Mouse (Mus musculus): ENCODE results near the gene Arhgef10l. TPM values are rescaled to one million over a fixed set of nuclear protein-coding genes. Genes with fewer than 3 reads are reported as not detected.

Gene Arhgef10l
- polyA plus RNA-seq, 1 experiment from 2014 or later, result 15.8 TPM

GRCm38 (mm10) chr4:140653835-140654583 lies 11.8 kb downstream of the Arhgef10l start:
- H3K4me3 ChIP-seq (ENCODE audit: low read length), result no peak overlapping the region
- no peak overlapping the region for H3K27ac ChIP-seq (ENCODE audit: low read length)
- no peaks in the 10 kb centered on the region for H3K9me3 ChIP-seq (ENCODE audit: control insufficient read depth, low read length)
- H3K9ac ChIP-seq (ENCODE audit: low read length), result no peak overlapping the region
- ATAC-seq (ENCODE audit: low read depth), result no peak
- H3K4me2 ChIP-seq (ENCODE audit: low read depth, low read length), result no peak overlapping the region
- 35% methylated on average over 14 of the region's 14 CpGs for WGBS
- H3K4me1 ChIP-seq (replicated peaks; ENCODE audit: control insufficient read depth, insufficient read depth, low read length), result peaks cover 36% of the 10 kb centered on the region
- no peaks in the 10 kb centered on the region for H3K36me3 ChIP-seq (ENCODE audit: control insufficient read depth, insufficient read depth, low read length)
- H3K27me3 ChIP-seq (ENCODE audit: control insufficient read depth, insufficient read depth, low read depth, low read length), result no peaks in the 10 kb centered on the region

DNA sequence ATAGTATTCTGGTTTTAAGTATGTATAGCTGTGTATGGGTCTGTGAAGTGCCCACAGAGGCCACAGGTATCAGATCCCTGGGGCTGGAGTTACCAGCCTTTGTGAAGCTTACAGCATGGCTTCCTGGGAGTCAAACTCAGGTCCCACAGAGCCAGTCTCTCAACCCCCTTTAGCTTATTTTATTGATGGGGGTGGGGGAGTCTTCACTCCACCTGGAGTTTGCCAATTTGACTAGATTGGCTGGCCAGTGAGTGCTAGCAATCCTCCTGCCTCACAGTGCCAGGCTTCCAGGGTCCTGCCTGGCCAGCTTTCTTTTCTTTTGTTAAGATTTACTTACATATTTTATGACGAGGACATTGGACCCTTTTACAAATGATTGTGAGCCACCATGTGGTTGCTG lies 16.1 kb downstream of the Arhgef10l start:
- no peaks in the 10 kb centered on the region for H3K36me3 ChIP-seq (ENCODE audit: control insufficient read depth, insufficient read depth, low read length)
- H3K27ac ChIP-seq (ENCODE audit: low read length), result no peak overlapping the region; the same call in 1 of the 2 replicates
- WGBS, result 59% methylated on average over 1 of the region's 1 CpGs
- H3K4me3 ChIP-seq (ENCODE audit: low read length), result no peak overlapping the region
- no peak for ATAC-seq (ENCODE audit: low read depth)
- no peaks in the 10 kb centered on the region for H3K27me3 ChIP-seq (ENCODE audit: control insufficient read depth, insufficient read depth, low read depth, low read length)
- no peaks in the 10 kb centered on the region for H3K9me3 ChIP-seq (ENCODE audit: control insufficient read depth, low read length)
- no peak overlapping the region; the same call in 1 of the 2 replicates for H3K9ac ChIP-seq (ENCODE audit: low read length)
- peaks cover 28% of the 10 kb centered on the region for H3K4me1 ChIP-seq (replicated peaks; ENCODE audit: control insufficient read depth, insufficient read depth, low read length)
- H3K4me2 ChIP-seq (ENCODE audit: low read depth, low read length), result no peak overlapping the region

- Histone ChIP-seq H3K27ac (ENCODE audit: low read length) (peak overlapping the region; percentile 60), H3K27me3 (ENCODE audit: control insufficient read depth, insufficient read depth, low read depth, low read length) (no peaks in the 10 kb centered on the region), H3K4me1 (replicated peaks; ENCODE audit: control insufficient read depth, insufficient read depth, low read length) (peaks cover 28% of the 10 kb centered on the region), H3K4me3 (ENCODE audit: low read length) (peak overlapping the region; percentile 54), H3K9me3 (ENCODE audit: control insufficient read depth, low read length) (no peaks in the 10 kb centered on the region), H3K36me3 (ENCODE audit: control insufficient read depth, insufficient read depth, low read length) (no peaks in the 10 kb centered on the region), H3K9ac (ENCODE audit: low read length) (peak overlapping the region; percentile 71), H3K4me2 (ENCODE audit: low read depth, low read length) (peak overlapping the region; percentile 70)
- no peak for ATAC-seq (ENCODE audit: low read depth)
- WGBS, result 24% methylated on average over 9 of the region's 9 CpGs
Observed at GRCm38 (mm10) chr4:140649207-140649591, 16.6 kb downstream of the Arhgef10l start.

DNA sequence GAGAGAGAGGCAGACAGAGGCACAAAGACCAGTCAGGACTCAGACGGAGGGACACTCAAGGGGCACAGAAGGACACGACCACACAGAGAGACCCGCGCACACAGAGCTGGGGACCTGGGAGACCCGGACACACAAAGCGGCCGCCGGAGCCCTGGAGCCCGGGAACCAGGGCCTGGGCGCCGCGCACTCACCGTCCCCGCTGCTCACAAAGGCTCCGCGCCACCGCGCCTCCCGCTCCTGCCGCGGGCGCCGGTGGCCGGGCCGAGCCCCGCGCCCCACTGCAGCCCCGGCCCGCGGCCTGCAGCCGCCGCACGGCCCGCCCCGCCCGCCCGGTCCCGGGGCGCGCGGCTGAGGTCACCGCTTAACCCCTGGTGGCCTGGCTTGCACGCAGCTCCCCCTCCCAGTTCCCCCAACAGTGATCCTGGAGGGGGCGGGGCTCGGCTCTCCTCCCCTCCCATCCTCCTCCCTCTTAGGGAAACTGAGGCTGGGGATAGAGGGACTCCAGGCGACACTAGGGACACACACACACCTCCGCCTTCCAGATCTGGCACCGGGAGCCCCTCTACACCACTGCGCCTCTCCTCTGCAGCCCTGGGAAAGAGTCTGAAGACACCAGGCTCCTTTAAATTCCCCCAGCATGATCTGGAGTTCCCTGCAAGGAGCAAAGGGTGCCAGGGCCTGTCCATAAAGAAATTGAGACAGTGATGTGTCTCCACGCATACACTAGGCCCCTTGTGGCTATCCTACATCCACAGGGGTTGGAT lies 17.2 kb downstream of the Arhgef10l start:
- H3K4me1 ChIP-seq (replicated peaks; ENCODE audit: control insufficient read depth, insufficient read depth, low read length), result peaks cover 25% of the 10 kb centered on the region
- no peaks in the 10 kb centered on the region for H3K36me3 ChIP-seq (ENCODE audit: control insufficient read depth, insufficient read depth, low read length)
- H3K9me3 ChIP-seq (ENCODE audit: control insufficient read depth, low read length), result no peaks in the 10 kb centered on the region
- peak; percentile 84 for ATAC-seq (ENCODE audit: low read depth)
- peak overlapping the region; percentile 54 for H3K4me3 ChIP-seq (ENCODE audit: low read length)
- H3K9ac ChIP-seq (ENCODE audit: low read length), result peak overlapping the region; percentile 71
- H3K27ac ChIP-seq (ENCODE audit: low read length), result peak overlapping the region; percentile 60
- peak overlapping the region; percentile 70 for H3K4me2 ChIP-seq (ENCODE audit: low read depth, low read length)
- WGBS, result 2% methylated on average over 32 of the region's 50 CpGs
- H3K27me3 ChIP-seq (ENCODE audit: control insufficient read depth, insufficient read depth, low read depth, low read length), result no peaks in the 10 kb centered on the region

- H3K4me1 ChIP-seq (replicated peaks; ENCODE audit: control insufficient read depth, insufficient read depth, low read length), result peaks cover 24% of the 10 kb centered on the region
- peaks cover 4% of the 10 kb centered on the region; the same call in 1 of the 2 replicates for H3K36me3 ChIP-seq (ENCODE audit: control insufficient read depth, insufficient read depth, low read length)
- peak overlapping the region; percentile 60 for H3K27ac ChIP-seq (ENCODE audit: low read length)
- peak overlapping the region; percentile 54 for H3K4me3 ChIP-seq (ENCODE audit: low read length)
- 9% methylated on average over 12 of the region's 12 CpGs for WGBS
- H3K9me3 ChIP-seq (ENCODE audit: control insufficient read depth, low read length), result no peaks in the 10 kb centered on the region; the same call in 1 of the 2 replicates
- peak overlapping the region; percentile 71 for H3K9ac ChIP-seq (ENCODE audit: low read length)
- H3K4me2 ChIP-seq (ENCODE audit: low read depth, low read length), result peak overlapping the region; percentile 70
- peak; percentile 62 for ATAC-seq (ENCODE audit: low read depth)
- H3K27me3 ChIP-seq (ENCODE audit: control insufficient read depth, insufficient read depth, low read depth, low read length), result no peaks in the 10 kb centered on the region
Observed at GRCm38 (mm10) chr4:140647711-140648421, 17.9 kb downstream of the Arhgef10l start.

DNA sequence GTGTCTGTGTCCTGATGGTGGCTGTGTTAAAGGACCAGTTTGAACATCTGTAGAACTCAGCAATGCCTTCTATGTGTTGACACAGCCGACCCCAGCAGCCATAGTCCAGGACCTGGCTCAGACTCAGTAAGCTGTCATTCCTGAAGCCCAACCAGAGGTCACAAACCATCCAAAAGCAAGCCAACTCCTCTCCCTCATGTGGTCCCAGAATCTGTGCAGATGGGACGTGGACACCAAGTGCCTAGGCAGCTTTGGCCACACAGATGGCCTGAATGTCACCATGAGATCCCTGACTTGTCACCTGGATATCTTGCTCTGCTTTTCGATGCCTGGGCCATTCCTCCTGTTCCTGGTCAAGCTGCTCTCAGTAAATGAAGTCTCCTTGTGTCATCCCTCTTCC lies 20.2 kb downstream of the Arhgef10l start:
- no peak for ATAC-seq (ENCODE audit: low read depth)
- H3K27me3 ChIP-seq (ENCODE audit: control insufficient read depth, insufficient read depth, low read depth, low read length), result no peaks in the 10 kb centered on the region
- peaks cover 2% of the 10 kb centered on the region; the same call in 1 of the 2 replicates for H3K9me3 ChIP-seq (ENCODE audit: control insufficient read depth, low read length)
- WGBS, result 76% methylated on average over 3 of the region's 3 CpGs
- no peak overlapping the region for H3K27ac ChIP-seq (ENCODE audit: low read length)
- peaks cover 4% of the 10 kb centered on the region; the same call in 1 of the 2 replicates for H3K36me3 ChIP-seq (ENCODE audit: control insufficient read depth, insufficient read depth, low read length)
- no peak overlapping the region for H3K4me3 ChIP-seq (ENCODE audit: low read length)
- peaks cover 24% of the 10 kb centered on the region for H3K4me1 ChIP-seq (replicated peaks; ENCODE audit: control insufficient read depth, insufficient read depth, low read length)
- H3K9ac ChIP-seq (ENCODE audit: low read length), result no peak overlapping the region
- H3K4me2 ChIP-seq (ENCODE audit: low read depth, low read length), result no peak overlapping the region

DNA sequence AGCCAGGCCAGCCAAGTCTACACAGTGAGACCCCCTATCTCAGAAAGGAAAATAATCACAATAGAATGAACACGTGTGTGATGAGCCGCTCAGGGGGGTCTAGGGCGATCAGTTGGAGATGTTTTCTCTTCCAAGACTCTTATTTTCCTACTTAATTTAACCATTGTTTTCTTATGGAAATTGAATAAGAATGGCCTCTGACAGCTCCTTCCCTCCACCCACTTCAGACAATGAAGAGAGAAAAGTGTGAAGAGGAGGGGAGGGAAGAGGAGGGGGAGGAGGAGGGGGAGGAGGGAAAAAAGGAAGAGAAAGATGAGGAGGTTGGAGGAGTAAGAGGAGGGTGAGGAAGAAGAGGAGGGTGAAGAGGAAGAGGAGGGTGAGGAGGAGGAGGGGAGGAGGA lies 21.1 kb downstream of the Arhgef10l start:
- Histone ChIP-seq H3K36me3 (ENCODE audit: control insufficient read depth, insufficient read depth, low read length) (peaks cover 4% of the 10 kb centered on the region; the same call in 1 of the 2 replicates), H3K4me2 (ENCODE audit: low read depth, low read length) (no peak overlapping the region), H3K9ac (ENCODE audit: low read length) (no peak overlapping the region), H3K4me3 (ENCODE audit: low read length) (no peak overlapping the region), H3K9me3 (ENCODE audit: control insufficient read depth, low read length) (peaks cover 2% of the 10 kb centered on the region; the same call in 1 of the 2 replicates), H3K27me3 (ENCODE audit: control insufficient read depth, insufficient read depth, low read depth, low read length) (no peaks in the 10 kb centered on the region), H3K4me1 (replicated peaks; ENCODE audit: control insufficient read depth, insufficient read depth, low read length) (peaks cover 24% of the 10 kb centered on the region), H3K27ac (ENCODE audit: low read length) (no peak overlapping the region)
- 46% methylated on average over 3 of the region's 3 CpGs for WGBS
- no peak for ATAC-seq (ENCODE audit: low read depth)

DNA sequence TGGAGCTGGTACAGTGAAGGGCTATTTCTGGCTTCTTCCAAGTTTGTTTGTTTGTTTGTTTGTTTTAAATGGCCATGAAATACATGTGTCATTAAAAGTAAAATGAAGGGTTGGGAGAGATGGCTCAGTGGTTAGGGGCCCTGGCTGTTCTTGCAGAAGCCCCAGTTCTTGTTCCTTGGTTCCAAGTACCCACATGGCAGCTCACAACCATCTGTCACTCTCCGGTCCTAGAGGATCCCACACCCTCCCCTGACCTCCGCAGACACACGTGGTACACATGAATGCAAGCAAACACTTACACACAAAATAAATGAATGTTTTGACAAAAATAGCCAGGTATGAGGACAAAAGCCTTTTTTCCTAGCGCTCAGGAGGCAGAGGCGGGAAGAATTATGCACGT lies 21.5 kb downstream of the Arhgef10l start:
- Histone ChIP-seq H3K9me3 (ENCODE audit: control insufficient read depth, low read length) (peaks cover 2% of the 10 kb centered on the region; the same call in 1 of the 2 replicates), H3K27ac (ENCODE audit: low read length) (no peak overlapping the region), H3K4me3 (ENCODE audit: low read length) (no peak overlapping the region), H3K27me3 (ENCODE audit: control insufficient read depth, insufficient read depth, low read depth, low read length) (no peaks in the 10 kb centered on the region), H3K36me3 (ENCODE audit: control insufficient read depth, insufficient read depth, low read length) (peaks cover 4% of the 10 kb centered on the region; the same call in 1 of the 2 replicates), H3K4me2 (ENCODE audit: low read depth, low read length) (no peak overlapping the region), H3K4me1 (replicated peaks; ENCODE audit: control insufficient read depth, insufficient read depth, low read length) (peaks cover 20% of the 10 kb centered on the region), H3K9ac (ENCODE audit: low read length) (no peak overlapping the region)
- 73% methylated on average over 6 of the region's 6 CpGs for WGBS
- ATAC-seq (ENCODE audit: low read depth), result no peak

- Histone ChIP-seq H3K9ac (ENCODE audit: low read length) (no peak overlapping the region), H3K4me2 (ENCODE audit: low read depth, low read length) (no peak overlapping the region), H3K9me3 (ENCODE audit: control insufficient read depth, low read length) (peaks cover 2% of the 10 kb centered on the region; the same call in 1 of the 2 replicates), H3K36me3 (ENCODE audit: control insufficient read depth, insufficient read depth, low read length) (peaks cover 4% of the 10 kb centered on the region; the same call in 1 of the 2 replicates), H3K27me3 (ENCODE audit: control insufficient read depth, insufficient read depth, low read depth, low read length) (no peaks in the 10 kb centered on the region), H3K27ac (ENCODE audit: low read length) (no peak overlapping the region), H3K4me3 (ENCODE audit: low read length) (no peak overlapping the region), H3K4me1 (replicated peaks; ENCODE audit: control insufficient read depth, insufficient read depth, low read length) (peaks cover 10% of the 10 kb centered on the region)
- no peak for ATAC-seq (ENCODE audit: low read depth)
- 88% methylated on average over 4 of the region's 4 CpGs for WGBS
Observed at GRCm38 (mm10) chr4:140642378-140642777, 23.4 kb downstream of the Arhgef10l start.

Data from lung, embryonic 16.5 days (tissue).